Mouse (Mus musculus) CD4-positive helper T cell, adult 2 months (primary cell): ENCODE data around the gene Hacd3.
"Not testable (repeated sequence)": the region's sequence is repeated elsewhere in the genome, so short reads cannot be mapped to it uniquely, and the experiment has no call there.

Experiments used
- DNase-seq: peaks from one replicate; pipeline ENCODE4 v3.0.0-alpha.2; 2012; ENCODE audit warnings: low read depth, missing footprints, low spot score

The Hacd3 gene

GRCm38 (mm10) chr9:65020991-65021886 lies at the start of gene Hacd3:
Gene Hacd3, minus strand, starts transcription at chr9:65021693.
- DNase-seq: peak; percentile 90

DNA sequence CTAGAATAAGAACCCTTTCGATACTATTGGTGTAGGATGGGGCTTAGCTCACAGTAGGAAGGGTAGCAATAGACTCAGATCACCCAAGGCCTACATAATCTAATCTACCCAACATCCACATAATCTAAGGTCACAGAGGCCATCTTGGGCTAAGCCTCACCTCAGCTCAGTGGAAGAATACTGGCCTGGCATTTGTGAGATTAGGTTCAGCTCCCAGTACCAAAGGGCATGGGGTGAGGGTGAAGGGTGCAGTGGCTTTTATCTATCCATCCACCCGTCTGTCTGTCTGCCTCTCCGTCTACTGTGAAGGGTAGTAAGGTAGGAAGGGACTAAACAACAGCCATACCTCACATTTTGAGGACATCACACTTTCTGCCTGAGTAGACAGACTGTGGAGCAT lies 49.1 kb upstream of the Hacd3 start:
- DNase-seq: no peak

GRCm38 (mm10) chr9:65064251-65064650 lies 42.8 kb upstream of the Hacd3 start:
- no peak for DNase-seq

DNA sequence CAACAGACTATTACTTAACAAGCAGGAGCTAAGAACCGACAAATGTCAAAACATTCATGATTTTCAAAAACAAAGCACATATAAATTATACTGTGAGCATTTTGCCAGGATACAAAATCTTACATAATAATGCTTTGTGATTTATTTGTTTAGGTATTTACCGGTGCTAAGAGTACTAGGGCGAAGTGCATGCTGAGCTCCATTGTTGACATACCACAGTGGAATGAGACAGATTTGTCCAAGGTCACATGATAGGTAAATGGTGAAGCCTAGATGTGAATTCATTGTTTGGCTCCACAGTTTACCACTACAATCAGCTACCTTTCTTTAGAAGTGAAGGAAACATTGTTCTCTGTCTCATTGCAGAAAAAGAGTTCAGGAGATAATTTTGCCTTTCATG lies 29.5 kb upstream of the Hacd3 start:
- no peak for DNase-seq

- no peak for DNase-seq
These were observed 27.9 kb upstream of the Hacd3 start for GRCm38 (mm10) chr9:65049422-65049821.

- DNase-seq: no peak
These were observed 25.5 kb upstream of the Hacd3 start for GRCm38 (mm10) chr9:65046993-65047392.

DNA sequence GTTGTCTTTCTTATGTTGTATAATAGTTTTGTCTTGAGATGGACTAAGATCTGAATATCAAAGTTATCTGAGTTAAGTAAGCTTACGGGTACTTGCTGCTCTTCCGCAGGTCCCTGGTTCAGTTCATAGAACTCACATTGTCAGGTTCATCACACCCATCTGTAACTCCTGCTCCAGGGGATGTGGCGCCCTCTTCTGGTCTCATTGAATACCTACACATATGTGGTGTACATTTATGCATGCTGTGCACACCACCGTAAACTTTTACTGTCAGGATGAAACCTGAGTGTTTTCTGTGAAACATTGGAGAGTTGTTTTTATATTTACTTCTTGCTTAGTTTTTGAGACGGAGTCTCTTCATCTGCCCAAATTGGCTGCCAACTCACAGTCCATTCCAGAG lies 19.9 kb upstream of the Hacd3 start:
- DNase-seq: peak; percentile 23

DNA sequence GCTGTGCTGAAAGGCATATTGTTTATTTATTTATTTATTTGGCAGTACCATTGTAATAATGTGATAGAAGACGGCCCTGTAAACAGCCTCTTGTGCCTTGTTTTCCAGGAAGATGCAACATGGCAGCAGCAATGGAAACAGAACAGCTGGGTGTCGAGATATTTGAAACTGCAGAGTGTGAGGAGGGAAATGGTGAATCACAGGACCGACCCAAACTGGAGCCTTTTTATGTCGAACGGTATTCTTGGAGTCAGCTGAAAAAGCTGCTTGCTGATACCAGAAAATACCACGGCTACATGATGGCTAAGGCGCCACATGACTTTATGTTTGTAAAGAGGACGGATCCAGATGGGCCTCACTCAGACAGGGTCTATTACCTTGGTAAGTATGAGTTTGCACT lies 15.4 kb upstream of the Hacd3 start:
- no peak for DNase-seq

DNA sequence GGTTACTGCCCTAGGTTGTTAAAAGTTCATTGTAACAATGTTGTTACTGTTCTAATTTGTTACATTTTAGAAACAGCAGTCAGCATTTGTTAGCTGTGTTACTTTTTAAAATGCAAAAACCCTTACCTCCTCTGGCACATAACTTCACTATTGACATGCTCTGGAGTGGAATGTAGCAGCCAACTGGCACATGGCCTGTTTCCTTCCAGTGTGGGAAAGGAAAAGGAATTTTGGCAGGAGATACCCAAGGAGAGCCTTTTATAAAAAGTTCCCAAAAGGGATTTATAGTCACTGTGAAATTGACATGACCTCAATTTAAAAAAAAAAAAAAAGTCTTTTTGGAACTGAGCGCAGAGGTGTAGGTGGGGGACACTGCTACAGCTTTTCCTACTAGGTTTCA lies 15.0 kb upstream of the Hacd3 start:
- DNase-seq: no peak

DNA sequence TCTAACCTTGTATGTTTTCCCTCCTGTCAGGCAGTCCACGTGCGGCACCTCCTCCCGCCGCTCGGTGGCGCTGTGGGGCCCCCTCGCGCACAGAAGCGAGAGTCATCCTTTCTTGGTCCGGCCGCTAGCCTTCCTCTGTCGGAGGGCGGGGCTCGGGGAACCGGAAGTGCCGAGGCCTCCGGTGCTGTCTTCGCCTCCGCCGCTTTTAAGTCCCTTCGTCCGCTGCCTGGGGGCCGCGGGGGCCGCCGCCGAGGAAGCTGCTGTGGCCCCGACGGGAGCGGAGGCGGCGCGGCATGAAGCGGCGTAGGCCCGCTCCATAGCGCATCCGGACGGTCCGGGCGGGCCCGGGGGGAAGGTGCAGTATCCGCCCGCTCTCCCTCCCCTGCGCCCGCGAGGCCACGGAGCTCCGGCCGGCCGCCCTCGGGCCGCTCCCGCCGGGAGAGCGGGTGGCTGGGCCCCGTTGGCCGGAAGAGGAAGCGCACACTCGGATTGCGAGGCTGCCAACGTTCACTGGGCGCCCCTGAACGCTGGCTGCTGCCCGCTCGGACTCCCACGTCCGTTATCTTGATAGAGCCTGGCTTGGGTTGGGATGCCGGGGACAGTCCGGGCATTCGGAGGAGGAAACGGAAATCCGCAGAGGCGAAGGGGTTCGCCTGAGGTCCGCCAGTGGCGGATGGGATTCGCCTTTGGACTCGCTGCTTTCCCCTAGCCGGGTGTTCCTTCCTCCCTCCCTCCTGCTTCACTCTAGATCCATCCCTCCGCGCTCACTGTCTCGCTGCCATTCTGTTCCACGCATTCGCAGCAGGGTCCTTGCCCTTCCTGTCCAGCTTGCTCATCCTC lies 11.0 kb upstream of the Hacd3 start, which contains the start of gene Dpp8:
Gene Dpp8, plus strand, starts transcription at position 146 of the 840 bp plus-strand sequence.
- peak; percentile 95 for DNase-seq

GRCm38 (mm10) chr9:65031894-65032268 lies 10.4 kb upstream of the Hacd3 start:
- no peak for DNase-seq

- DNase-seq: not testable (repeated sequence)
These were observed 9.9 kb upstream of the Hacd3 start for GRCm38 (mm10) chr9:65031355-65031754.

- DNase-seq: no peak
These were observed 6.8 kb upstream of the Hacd3 start for GRCm38 (mm10) chr9:65028313-65028712.

- DNase-seq: no peak
These were observed 5.7 kb upstream of the Hacd3 start for GRCm38 (mm10) chr9:65027241-65027640.

GRCm38 (mm10) chr9:65023447-65023846 lies 2.0 kb upstream of the Hacd3 start:
- DNase-seq: no peak

DNA sequence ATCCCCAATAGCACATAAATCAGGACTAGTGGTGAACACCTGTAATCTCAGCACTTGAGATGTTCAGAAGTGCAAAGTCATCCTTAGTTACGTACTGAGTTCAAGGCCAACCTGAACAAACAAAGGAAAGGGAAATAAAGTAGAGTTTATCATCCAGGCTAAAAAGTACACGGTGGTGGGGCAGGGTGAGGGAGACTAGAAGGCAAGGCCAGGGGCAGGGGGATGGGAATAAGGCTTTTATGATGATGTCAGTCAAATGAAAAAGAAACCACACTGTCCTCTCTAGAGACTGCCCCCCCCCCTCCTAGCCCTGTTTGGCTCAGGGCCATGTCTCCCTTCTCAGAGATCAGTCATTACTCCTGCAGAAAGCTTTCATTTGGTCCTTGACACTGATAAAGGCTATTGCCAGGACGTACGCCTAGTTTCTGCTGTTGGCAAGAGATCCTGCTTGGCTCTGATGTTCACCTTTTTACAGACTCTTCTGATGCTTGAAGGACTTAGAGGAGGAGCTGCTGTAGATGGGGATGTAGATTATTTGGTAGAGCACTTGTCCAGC lies 1.2 kb upstream of the Hacd3 start:
- peak; percentile 45 for DNase-seq

DNA sequence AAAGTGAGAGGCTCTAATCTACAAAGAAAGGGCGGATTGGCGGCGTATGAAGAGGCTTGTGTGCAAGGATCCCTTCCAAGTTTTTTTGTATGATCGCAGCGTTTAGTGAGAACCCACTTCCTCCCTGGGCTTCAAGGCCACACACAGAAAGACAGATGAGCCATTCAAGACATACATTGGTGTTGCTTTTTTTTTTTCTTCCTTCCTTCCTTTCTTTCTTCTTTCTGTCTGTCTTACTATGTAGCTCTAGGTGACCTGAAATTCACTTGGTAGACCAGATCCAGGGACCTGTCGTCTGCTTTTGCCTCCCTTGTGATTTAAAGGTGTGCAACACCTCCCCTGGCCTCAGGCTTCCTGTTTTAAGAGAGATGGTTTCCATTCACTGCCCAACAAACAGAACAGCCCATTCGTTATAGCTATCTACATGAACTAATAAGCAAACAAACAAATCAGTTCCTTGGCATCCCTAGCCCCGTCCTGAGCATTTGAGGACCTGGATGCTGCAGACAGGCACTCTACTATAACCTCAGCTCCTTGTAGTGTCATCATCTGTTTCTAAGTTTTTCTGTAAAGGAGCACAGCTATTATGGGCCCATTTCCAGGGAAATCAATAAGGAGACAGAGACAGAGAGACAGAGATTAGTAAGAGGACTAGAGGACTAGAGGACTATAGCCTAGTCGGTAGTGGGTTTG lies 540 bp upstream of the Hacd3 start:
- no peak for DNase-seq

DNA sequence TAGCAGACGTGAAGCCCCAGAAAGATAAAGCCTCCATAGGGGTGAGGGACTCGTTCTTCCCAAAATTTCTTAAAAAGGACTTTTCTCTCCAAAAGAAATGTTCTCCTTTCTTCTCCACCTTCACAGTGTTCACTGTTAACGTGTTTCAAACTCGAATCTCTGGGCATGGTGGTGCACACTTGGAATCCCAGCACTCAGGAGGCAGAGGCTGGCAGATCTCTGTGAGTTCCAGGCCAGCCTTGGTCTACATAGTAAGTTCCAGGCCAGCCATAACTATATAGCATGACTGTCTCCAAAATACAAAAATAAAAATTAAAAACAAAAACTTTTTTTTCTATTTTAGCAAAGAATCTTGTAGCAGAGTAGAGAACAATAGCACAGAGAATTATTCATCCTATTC lies 1.4 kb downstream of the Hacd3 start:
- DNase-seq: no peak

DNA sequence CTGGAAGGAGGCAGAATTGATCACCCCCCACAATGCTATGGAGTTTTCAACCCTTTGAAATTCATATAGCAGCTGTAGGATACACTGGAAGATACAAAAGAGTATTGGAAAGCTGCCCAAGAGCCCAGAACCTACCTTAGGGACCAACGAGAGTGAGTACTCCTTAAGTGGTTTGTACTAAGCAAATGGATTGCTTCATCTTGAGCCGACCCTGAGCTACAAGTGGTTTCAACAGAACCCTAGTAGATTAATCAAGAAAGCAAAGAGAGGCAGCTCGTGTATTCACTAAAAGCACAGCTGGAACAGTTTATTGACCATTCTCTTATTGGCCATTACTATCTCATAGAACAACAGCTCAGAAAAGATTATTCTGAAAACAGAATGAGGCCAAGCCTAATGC lies 2.3 kb downstream of the Hacd3 start:
- DNase-seq: no peak

DNA sequence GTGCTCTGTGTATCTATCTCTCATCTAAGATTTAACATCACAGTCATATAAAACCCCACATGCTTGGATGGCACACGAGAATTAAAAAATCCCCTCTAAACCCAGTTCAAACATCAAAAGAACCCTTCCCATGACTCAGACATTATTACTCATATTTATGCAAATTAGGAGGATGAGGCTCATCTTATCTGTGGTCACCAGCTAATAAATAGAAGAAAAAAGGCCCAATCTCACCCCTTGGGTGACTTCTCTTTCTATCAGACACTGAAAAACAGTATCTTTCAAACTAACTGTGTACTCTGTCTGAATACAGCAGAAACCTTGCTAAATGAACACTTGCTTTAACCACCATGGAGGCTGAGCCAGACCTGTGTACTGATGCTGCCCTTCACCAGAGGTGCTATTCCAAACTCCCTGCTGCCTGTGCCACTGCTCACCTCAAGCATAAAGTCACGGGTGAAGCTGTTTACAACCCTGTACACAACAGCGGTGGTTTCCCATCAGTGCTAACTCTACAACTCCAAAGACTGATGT lies 2.8 kb downstream of the Hacd3 start:
- DNase-seq: peak; percentile 50

DNA sequence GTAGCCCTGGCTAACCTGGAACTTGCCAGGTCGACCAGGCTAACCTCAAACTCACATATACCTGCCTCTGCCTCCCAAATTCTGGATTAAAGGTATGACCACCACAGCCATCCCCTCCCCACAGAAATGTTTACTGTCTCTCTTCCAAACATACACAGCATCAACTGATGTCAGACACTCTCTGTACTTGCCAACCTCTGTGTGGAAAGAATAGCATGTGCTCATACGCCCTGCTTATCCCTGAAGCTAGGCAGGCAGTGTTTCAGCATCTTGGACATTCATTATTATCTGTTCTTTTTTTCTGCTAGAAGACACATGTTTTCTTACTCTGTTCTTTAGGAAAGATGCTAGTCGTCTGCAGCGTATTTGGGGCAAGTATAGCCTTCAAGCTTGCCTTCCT lies 3.6 kb downstream of the Hacd3 start:
- DNase-seq: no peak
